Mouse (Mus musculus) neural tube, embryonic 15.5 days (tissue): ENCODE results near the gene Adam15. TPM values are rescaled to one million over a fixed set of nuclear protein-coding genes. Genes with fewer than 3 reads are reported as not detected.

Experiments used
- ATAC-seq: fragments of 200-750 bp; cut with Nextera tagmentation; 2 replicates; pipeline ENCODE4 v1.8.0; 2017; ENCODE audit warnings: mild to moderate bottlenecking, moderate TSS enrichment, moderate library complexity; ENCODE audit not compliant: low FRiP score
- H3K27ac ChIP-seq: fragments of 300-500 bp; sonication (generic); replicated peaks from 2 replicates; pipeline ENCODE4 v1.5.1; 2015; ENCODE audit warnings: mild to moderate bottlenecking, inconsistent platforms
- H3K27me3 ChIP-seq: fragments of 300-500 bp; sonication (generic); replicated peaks from 2 replicates; pipeline ENCODE4 v1.6.1; 2015; ENCODE audit warnings: inconsistent platforms
- H3K36me3 ChIP-seq: fragments of 300-500 bp; sonication (generic); 2 replicates; pipeline ENCODE4 v1.6.1; 2015; ENCODE audit warnings: inconsistent platforms
- H3K4me1 ChIP-seq: fragments of 300-500 bp; sonication (generic); 2 replicates; pipeline ENCODE4 v1.6.1; 2015; ENCODE audit warnings: inconsistent platforms
- H3K4me2 ChIP-seq: fragments of 300-500 bp; sonication (generic); 2 replicates; pipeline ENCODE4 v1.6.1; 2015; ENCODE audit warnings: inconsistent platforms, mild to moderate bottlenecking, moderate library complexity
- H3K4me3 ChIP-seq: fragments of 300-500 bp; sonication (generic); replicated peaks from 2 replicates; pipeline ENCODE4 v1.5.1; 2015; ENCODE audit warnings: mild to moderate bottlenecking, inconsistent platforms
- H3K9ac ChIP-seq: fragments of 300-500 bp; sonication (generic); replicated peaks from 2 replicates; pipeline ENCODE4 v1.6.1; 2015; ENCODE audit warnings: mild to moderate bottlenecking, inconsistent platforms
- H3K9me3 ChIP-seq: fragments of 300-500 bp; sonication (generic); replicated peaks from 2 replicates; pipeline ENCODE4 v1.6.1; 2016; ENCODE audit warnings: inconsistent platforms
- WGBS: fragments of 180-500 bp; shearing (Covaris S2); methylation state at CpG from one replicate; pipeline ENCODE4 v1.1.7; 2015; ENCODE audit warnings: mixed read lengths; 5-methylcytosine and 5-hydroxymethylcytosine counted together
- polyA plus RNA-seq: library from polyadenylated mRNA; unstranded; fragments of >200 nt; fragmentation: Nextera tagmentation; extraction: Ambion mirVana; gene quantifications from 2 replicates; pipeline ENCODE4 v1.2.1, GENCODE M21; 2015

Adam15 gene
- polyA plus RNA-seq, 1 experiment from 2014 or later: 69.9 TPM

DNA sequence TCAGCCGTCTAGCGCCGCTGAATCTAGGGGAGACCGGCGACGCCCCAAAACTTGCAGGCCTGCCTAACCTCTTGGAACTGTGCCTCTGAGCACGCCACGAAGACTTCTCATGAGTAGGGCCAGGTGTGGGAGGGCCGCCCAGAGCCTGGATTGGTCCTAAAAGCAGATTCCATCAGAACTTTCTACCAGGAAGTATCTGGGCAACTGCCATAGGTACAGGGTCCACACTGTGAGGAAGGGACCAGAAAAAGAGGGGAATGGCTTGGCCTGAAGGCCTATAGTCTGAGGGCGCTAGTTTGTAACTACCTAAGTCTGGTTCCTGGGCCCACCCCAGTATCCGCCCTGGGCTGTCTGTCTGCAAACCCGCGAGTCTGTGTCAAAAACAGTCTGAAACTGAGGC, 18.2 kb downstream of the Adam15 start:
- H3K4me1 ChIP-seq: peaks cover 44% of the 10 kb centered on the region
- WGBS: 74% methylated on average over 13 of the region's 13 CpGs
- H3K9ac ChIP-seq: no peak overlapping the region
- H3K36me3 ChIP-seq: no peaks in the 10 kb centered on the region
- H3K9me3 ChIP-seq: no peaks in the 10 kb centered on the region
- H3K27ac ChIP-seq: no peak overlapping the region
- 0 out of 2 replicates have a peak, but pooled peaks have one; percentile 9 for ATAC-seq
- H3K27me3 ChIP-seq: no peaks in the 10 kb centered on the region
- no peak overlapping the region for H3K4me3 ChIP-seq
- no peak overlapping the region for H3K4me2 ChIP-seq

DNA sequence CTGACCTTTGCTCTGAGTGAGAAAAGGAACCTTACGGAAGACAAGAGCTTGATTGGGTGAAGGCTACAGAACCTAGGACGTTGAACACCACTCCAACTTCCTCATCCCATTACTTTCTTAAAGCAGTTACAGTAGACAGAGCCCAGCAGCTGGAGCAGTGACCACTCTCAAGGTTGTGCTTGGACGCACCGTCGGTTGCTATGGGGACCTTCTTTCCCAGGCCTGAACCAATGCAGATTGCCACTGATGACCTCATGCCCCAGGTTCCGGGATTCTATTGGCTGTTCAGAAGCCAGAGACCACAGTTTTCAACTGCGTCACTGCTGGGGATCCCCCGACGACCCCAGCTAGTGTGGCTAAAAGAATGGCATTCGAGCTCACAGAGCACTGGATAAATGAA, 18.8 kb downstream of the Adam15 start:
- WGBS: 19% methylated on average over 10 of the region's 10 CpGs
- ATAC-seq: no peak

DNA sequence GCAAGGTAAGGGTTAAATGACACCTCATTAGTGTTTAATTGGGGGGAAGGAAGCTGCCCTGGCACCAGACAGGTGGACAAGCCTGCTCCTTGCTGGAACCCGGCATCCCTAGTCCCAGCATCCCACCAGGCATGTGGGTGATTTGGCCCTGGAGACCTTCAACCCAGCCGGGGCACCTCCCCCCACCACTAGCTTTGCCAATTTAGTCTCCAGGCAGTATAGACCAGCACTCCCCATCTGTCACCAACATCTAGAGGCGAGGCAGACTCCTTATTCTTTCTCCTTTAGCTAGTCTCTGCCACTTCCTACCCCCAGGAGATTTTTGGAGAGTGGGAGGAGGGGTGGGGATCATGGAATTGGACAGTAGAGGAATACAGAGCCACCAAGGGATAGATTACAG, 19.4 kb downstream of the Adam15 start:
- Histone ChIP-seq H3K4me2 (no peak overlapping the region), H3K9ac (no peak overlapping the region), H3K9me3 (no peaks in the 10 kb centered on the region), H3K27me3 (no peaks in the 10 kb centered on the region), H3K4me1 (peaks cover 40% of the 10 kb centered on the region), H3K36me3 (no peaks in the 10 kb centered on the region), H3K4me3 (no peak overlapping the region), H3K27ac (no peak overlapping the region)
- ATAC-seq: no peak
- 36% methylated on average over 3 of the region's 3 CpGs for WGBS

More for the DNA sequence above, 18.8 kb downstream of the Adam15 start:
- Histone ChIP-seq H3K4me2 (no peak overlapping the region), H3K27ac (no peak overlapping the region), H3K27me3 (no peaks in the 10 kb centered on the region), H3K9me3 (no peaks in the 10 kb centered on the region), H3K9ac (no peak overlapping the region), H3K4me1 (peaks cover 40% of the 10 kb centered on the region), H3K4me3 (no peak overlapping the region), H3K36me3 (no peaks in the 10 kb centered on the region)

DNA sequence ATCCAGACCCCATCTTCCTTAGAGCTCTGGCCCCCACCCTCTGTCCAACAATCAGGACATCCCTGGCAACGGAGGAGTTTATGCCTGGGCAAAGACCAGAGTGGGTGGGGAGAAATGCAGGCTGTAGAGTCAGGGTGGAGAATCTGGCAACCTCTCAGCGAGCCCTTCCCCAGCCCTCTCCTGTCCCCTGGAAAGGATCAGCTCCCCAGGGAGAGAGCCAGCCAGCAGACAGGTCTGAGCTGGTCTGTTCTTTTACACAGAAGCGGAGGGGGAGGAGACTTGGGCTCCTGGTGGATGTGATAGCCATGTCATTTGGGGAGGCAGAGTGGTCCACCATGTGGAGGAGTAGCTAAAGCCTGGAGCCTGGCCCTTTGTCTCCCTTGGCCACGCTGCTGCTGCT, 21.2 kb downstream of the Adam15 start:
- Histone ChIP-seq H3K4me3 (no peak overlapping the region), H3K27ac (no peak overlapping the region), H3K27me3 (no peaks in the 10 kb centered on the region), H3K4me1 (peaks cover 40% of the 10 kb centered on the region), H3K9me3 (no peaks in the 10 kb centered on the region), H3K36me3 (no peaks in the 10 kb centered on the region), H3K9ac (no peak overlapping the region), H3K4me2 (no peak overlapping the region)
- 14% methylated on average over 4 of the region's 4 CpGs for WGBS
- no peak for ATAC-seq

DNA sequence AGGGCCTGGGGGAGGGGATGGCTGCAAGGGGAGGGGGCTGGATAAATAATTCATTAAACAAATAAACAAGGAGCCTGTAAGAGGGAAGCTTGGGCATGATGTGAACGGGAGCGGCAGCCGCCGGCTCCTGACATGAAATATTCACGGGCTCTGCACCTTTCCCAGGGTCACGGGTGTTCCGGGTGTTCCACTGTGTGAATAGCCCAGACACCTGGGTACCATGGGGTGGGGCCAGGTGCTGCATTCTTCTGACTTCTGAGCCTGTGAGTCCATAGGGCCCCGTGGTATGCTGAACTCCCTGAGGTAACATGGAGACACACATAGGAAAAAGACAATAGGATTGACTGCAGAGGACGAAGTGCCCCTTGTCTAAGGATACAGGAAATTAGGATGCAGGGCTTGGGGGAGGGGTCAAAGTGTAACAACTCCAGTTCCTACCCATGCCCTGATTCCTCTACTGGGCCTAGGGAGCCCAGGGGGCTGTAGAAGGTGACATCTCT, 22.4 kb downstream of the Adam15 start:
- H3K27me3 ChIP-seq: no peaks in the 10 kb centered on the region
- no peak overlapping the region for H3K4me3 ChIP-seq
- peaks cover 34% of the 10 kb centered on the region for H3K4me1 ChIP-seq
- no peak overlapping the region for H3K9ac ChIP-seq
- no peak overlapping the region for H3K27ac ChIP-seq
- no peaks in the 10 kb centered on the region for H3K36me3 ChIP-seq
- H3K4me2 ChIP-seq: no peak overlapping the region
- no peaks in the 10 kb centered on the region for H3K9me3 ChIP-seq
- ATAC-seq: no peak
- WGBS: 13% methylated on average over 9 of the region's 9 CpGs

DNA sequence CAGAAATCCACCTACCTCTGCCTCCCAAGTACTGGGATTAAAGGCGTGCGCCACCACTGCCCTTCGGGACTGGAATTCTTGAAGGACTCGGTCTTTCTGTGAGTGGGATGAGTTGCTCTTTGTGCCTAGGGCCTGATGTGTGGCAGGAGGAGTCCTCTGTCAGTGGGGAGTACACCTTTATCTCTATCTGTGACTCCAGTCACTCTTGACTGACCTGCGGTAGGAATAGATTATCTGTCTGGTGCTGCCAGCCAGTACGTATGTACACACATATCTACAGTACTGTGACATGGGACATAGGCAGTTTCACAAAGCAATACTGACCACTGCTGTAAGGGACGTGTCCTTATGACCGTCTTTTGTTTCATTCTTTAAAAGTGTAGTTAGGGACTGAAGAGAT, 23.9 kb downstream of the Adam15 start:
- 93% methylated on average over 8 of the region's 8 CpGs for WGBS
- no peak for ATAC-seq
- H3K4me1 ChIP-seq: peaks cover 35% of the 10 kb centered on the region

DNA sequence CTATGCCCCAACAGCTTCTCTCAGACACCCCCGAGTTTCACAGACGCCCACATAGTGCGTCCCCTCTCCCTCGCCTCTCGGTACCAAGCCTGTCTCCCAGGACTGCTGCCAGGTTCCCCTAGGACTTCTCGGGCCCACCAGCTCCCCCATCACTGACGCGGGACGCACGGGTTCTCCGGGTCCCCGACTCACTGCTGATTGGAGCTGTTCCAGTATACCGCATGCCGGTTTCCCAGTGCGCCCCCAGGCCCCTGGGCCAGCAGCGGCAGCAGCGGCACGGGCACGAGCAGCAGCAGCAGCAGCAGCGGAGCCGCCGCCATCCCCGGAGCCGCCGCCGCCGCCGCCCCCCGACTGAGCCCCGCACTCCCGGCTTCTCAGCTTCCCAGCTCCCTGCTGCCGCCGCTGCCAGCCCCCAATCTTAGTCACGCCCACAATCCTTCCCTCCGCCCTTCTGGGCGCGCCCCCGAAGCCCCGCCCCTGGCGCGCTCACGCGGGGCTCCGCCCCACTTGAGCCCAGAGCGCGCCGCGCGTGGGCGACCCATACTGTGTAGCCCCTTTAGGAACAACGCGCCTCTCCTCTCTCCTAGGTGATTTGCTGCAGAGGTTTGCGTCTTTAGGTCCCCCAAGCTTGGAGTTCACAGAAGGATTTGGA, 27.2 kb downstream of the Adam15 start, which contains the start of gene Efna3:
Gene Efna3 (minus strand): TSS at position 452 of the 652 bp plus-strand sequence.
- H3K27ac ChIP-seq: peak within 1 kb of the TSS; percentile 98
- under 1% methylated on average over 53 of the region's 53 CpGs for WGBS
- H3K27me3 ChIP-seq: no peaks in the 10 kb centered on the region
- ATAC-seq: peak; percentile 43
- H3K4me3 ChIP-seq: peak within 1 kb of the TSS; percentile 81
- no peaks in the 10 kb centered on the region for H3K36me3 ChIP-seq
- no peaks in the 10 kb centered on the region for H3K9me3 ChIP-seq
- H3K4me1 ChIP-seq: peaks cover 52% of the 10 kb centered on the region
- H3K9ac ChIP-seq: peak within 1 kb of the TSS; percentile 91
- peak within 1 kb of the TSS; percentile 86 for H3K4me2 ChIP-seq

More for the DNA sequence above, 23.9 kb downstream of the Adam15 start:
- H3K27me3 ChIP-seq: no peaks in the 10 kb centered on the region
- H3K4me2 ChIP-seq: no peak overlapping the region
- H3K36me3 ChIP-seq: no peaks in the 10 kb centered on the region
- no peak overlapping the region for H3K27ac ChIP-seq
- no peak overlapping the region for H3K9ac ChIP-seq
- no peaks in the 10 kb centered on the region for H3K9me3 ChIP-seq
- no peak overlapping the region for H3K4me3 ChIP-seq

DNA sequence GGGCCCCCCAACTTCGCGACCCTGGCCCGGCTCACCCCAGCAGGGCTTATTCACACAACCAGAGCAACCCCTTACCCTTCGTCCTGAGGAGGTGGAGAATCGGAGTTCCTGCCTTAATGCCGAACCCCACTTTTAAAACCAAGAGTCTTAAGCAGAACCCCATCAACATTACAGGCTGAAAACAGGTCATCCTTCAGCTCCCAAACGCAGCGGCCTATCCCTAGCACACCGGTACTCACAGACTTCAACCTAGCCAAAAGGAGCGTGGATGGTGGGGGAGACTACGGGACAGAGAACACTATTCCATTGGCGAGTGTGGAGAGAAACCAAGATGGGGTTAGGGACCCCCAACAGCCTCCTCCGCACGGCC, 27.7 kb downstream of the Adam15 start:
- peak; percentile 3; the same call in 1 of the 2 replicates for ATAC-seq
- WGBS: under 1% methylated on average over 14 of the region's 14 CpGs
- Histone ChIP-seq H3K27ac (peak overlapping the region; percentile 98), H3K27me3 (no peaks in the 10 kb centered on the region), H3K4me3 (peak overlapping the region; percentile 81), H3K36me3 (no peaks in the 10 kb centered on the region), H3K9ac (peak overlapping the region; percentile 91), H3K4me2 (peak overlapping the region; percentile 86), H3K9me3 (no peaks in the 10 kb centered on the region), H3K4me1 (peaks cover 52% of the 10 kb centered on the region)

DNA sequence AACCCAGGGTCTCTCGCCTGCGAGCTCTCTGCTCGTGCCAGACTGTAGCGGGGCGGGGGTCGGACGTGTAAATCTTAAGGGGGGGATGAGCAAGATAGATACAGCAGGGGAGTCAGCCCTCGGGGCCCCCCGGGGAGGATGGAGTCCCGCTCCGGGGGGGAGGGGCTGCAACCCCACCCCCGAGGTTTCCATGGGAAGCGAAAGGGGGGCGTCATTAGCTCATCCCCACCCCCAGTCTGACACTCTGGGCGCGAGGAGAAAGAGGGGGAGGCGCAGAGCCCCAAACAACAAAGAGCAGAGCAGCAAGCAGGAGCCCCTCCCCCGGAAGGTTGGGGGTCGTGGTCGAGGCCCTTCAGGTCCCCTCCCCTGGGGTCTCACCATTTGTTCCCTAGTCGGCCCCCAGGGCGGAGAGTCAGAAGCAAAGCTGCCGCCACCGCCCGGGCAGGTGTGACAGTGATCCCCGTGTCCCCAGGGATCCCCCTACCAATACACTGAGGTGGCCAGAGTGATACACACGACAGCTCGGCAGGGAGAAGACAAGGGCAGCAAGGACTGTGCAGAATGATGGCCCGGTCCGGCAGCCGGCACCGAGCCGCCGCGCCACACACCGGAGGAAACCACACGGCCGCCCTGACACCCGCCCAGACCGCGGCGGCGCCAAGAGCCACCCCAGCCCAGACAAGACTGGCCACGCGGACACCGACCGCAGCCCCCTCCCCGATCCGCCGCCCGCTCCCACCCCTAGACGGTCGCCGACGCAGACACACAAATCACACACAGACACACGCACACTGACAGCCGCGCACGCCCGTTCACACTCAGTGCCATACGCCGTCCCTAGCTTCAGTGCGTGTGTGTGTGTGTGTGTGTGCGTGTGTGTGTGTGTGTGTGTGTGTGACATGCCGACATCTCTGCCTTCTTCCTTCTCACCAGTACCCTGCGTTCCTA, 28.3 kb downstream of the Adam15 start:
- WGBS: under 1% methylated on average over 62 of the region's 66 CpGs
- H3K4me1 ChIP-seq: peaks cover 55% of the 10 kb centered on the region

DNA sequence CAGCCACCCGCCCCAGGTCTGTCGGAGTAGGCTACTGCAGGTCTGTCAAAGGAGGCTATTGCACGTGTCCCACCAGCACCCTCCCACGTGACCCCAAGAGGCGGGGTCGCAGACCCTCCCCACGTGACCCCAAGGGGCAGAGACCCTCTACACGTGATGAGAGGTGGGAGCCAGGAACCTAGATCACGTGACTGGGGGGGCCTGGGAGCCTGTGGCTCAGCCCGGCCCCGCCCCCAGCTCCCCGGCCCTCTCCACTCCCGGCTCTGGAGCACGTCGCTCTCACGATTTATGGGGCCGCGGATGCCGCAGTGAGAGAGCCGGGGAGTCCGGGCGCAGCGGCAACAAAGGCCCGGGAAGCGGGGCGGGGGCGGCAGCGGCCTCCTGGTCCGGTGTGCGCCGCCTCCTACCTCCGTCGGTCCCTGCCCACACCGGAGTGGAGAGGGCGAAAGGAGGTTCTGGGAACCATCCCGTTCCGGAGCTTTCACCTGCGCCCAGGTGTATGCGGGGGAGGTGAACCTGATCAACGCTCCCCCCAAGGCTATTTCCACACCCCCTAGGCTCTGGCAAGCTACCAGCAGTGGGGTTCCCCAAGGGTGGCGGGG, 29.1 kb downstream of the Adam15 start:
- Histone ChIP-seq H3K4me2 (peak overlapping the region; percentile 86), H3K4me1 (peaks cover 63% of the 10 kb centered on the region), H3K36me3 (no peaks in the 10 kb centered on the region), H3K9ac (peak overlapping the region; percentile 91), H3K27ac (peak overlapping the region; percentile 98), H3K4me3 (peak overlapping the region; percentile 81), H3K9me3 (no peaks in the 10 kb centered on the region), H3K27me3 (no peaks in the 10 kb centered on the region)
- WGBS: under 1% methylated on average over 39 of the region's 41 CpGs
- ATAC-seq: peak; percentile 60

More for the DNA sequence above, 28.3 kb downstream of the Adam15 start:
- peak; percentile 48 for ATAC-seq
- Histone ChIP-seq H3K9me3 (no peaks in the 10 kb centered on the region), H3K27me3 (no peaks in the 10 kb centered on the region), H3K4me3 (peak overlapping the region; percentile 81), H3K36me3 (no peaks in the 10 kb centered on the region), H3K4me2 (peak overlapping the region; percentile 86), H3K27ac (peak overlapping the region; percentile 98), H3K9ac (peak overlapping the region; percentile 91)

DNA sequence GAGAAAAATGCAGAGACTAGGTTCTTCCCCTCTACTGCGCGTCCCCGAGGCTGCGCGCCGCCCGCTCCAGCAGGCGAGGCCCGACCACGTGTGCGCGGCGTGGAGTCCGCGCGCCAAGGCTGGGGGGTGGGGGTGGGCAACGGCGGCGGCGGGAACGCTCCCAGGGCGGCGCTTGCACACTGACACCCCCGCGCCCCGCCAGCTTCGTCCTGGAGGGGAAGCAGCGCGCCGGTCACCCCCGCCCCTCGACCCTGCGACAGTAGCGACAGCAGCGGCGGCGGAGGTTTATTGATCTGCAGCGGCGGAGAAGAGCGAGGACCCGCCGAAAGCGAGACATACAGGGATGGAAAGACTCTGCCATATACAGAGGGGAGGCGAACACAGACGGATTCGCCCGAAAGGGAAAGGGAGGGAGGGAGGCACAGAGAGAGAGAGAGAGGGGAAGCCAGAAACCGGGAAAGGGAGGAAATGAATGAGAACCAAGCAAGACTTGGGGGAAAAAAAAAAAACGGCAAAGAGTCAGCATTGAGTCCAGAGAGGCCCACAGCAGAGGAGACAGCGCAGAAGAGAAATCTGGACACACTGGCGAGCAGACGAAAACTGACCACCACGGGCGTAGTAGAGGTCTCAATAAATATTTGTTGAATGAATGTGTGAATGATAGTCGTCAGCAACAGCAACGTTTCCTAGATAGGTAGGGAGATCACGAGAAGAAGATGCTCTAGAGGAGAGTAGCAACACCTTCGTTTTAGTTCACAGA, 30.0 kb downstream of the Adam15 start:
- Histone ChIP-seq H3K9ac (peak overlapping the region; percentile 91), H3K36me3 (peaks cover 6% of the 10 kb centered on the region), H3K9me3 (no peaks in the 10 kb centered on the region), H3K27ac (peak overlapping the region; percentile 98), H3K4me2 (peak overlapping the region; percentile 86), H3K27me3 (no peaks in the 10 kb centered on the region), H3K4me1 (peaks cover 72% of the 10 kb centered on the region), H3K4me3 (peak overlapping the region; percentile 81)
- no peak for ATAC-seq
- WGBS: 2% methylated on average over 57 of the region's 58 CpGs
